Mouse (Mus musculus) C2C12 (cell line): ENCODE results near the gene Lrit2.

Experiments used
- CTCF ChIP-seq: IDR thresholded peaks from one replicate; pipeline ENCODE4 v1.5.1; 2011; ENCODE audit not compliant: control insufficient read depth, insufficient read depth, insufficient read length
- MAX ChIP-seq: IDR thresholded peaks from one replicate; pipeline ENCODE4 v1.6.1; 2011; ENCODE audit warnings: mild to moderate bottlenecking, control low read depth

DNA sequence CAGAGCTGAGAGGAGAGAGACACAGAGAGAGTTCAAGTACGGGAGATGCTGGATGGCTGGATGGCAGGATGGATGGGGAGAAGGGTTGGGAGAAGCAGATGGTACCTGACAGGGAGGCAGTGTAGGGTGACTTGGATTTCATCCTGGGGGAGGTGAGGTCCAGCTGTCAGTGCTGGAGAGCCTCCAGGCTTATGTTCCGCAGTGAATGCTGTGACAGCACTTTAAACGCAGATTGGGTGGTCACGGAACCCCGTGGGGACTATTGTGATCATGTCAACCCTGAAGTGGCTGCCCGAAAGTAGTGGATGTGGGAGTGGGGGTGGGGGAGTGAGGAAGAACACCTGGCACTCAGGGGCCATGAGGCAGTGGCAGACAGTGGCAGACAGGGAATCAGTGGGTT lies 26.7 kb downstream of the Lrit2 start:
- TF ChIP-seq CTCF (no peak), MAX (no peak)
